Mouse (Mus musculus) frontal cortex, postnatal 10 days (tissue): ENCODE data around the gene Acod1.

Experiments
- DNase-seq, 2 experiments: peaks; one replicate each; pipeline ENCODE4 v3.0.0; 2022; ENCODE audit warnings: low spot score in 2 of 2, mixed read lengths in 1 of 2

Acod1 gene

GRCm38 (mm10) chr14:103046677-103047076 is at the start of gene Acod1:
Gene Acod1, plus strand, starts transcription at chr14:103046977.
- DNase-seq: no peak

GRCm38 (mm10) chr14:103007737-103008136 is 39.0 kb upstream of the Acod1 start:
- no peak for DNase-seq

- DNase-seq: peak in 1 of 2 experiments; percentile 18
Measured at GRCm38 (mm10) chr14:103011782-103012181, 35.0 kb upstream of the Acod1 start.

- peak in 1 of 2 experiments; percentile 58 for DNase-seq
Measured at GRCm38 (mm10) chr14:103012563-103013150, 34.1 kb upstream of the Acod1 start.

- DNase-seq: no peak
Measured at GRCm38 (mm10) chr14:103017009-103017408, 29.8 kb upstream of the Acod1 start.

GRCm38 (mm10) chr14:103020046-103020445 is 26.7 kb upstream of the Acod1 start:
- no peak for DNase-seq

GRCm38 (mm10) chr14:103029203-103029602 is 17.6 kb upstream of the Acod1 start:
- DNase-seq: no peak

GRCm38 (mm10) chr14:103033271-103033823 is 13.4 kb upstream of the Acod1 start:
- no peak for DNase-seq

- no peak for DNase-seq
Measured at GRCm38 (mm10) chr14:103034076-103034475, 12.7 kb upstream of the Acod1 start.

GRCm38 (mm10) chr14:103037016-103037415 is 9.8 kb upstream of the Acod1 start:
- DNase-seq: no peak

GRCm38 (mm10) chr14:103048292-103049086 is 1.7 kb downstream of the Acod1 start:
- no peak for DNase-seq

GRCm38 (mm10) chr14:103051159-103051769 is 4.5 kb downstream of the Acod1 start:
- DNase-seq: peak; percentile 43 to 63

GRCm38 (mm10) chr14:103054731-103055130 is 8.0 kb downstream of the Acod1 start:
- no peak for DNase-seq

GRCm38 (mm10) chr14:103056601-103057000 is 9.8 kb downstream of the Acod1 start:
- DNase-seq: no peak

- no peak for DNase-seq
Measured at GRCm38 (mm10) chr14:103058998-103059397, 12.2 kb downstream of the Acod1 start.

- no peak for DNase-seq
Measured at GRCm38 (mm10) chr14:103059495-103059894, 12.7 kb downstream of the Acod1 start.

GRCm38 (mm10) chr14:103065294-103066167 is 18.8 kb downstream of the Acod1 start:
- peak in 1 of 2 experiments; percentile 54 for DNase-seq

GRCm38 (mm10) chr14:103069465-103069863 is 22.7 kb downstream of the Acod1 start:
- DNase-seq: no peak

- peak; percentile 84 to 86 for DNase-seq
Measured at GRCm38 (mm10) chr14:103069864-103070611, 23.3 kb downstream of the Acod1 start, which contains the start of gene Cln5. Gene Cln5, plus strand, starts transcription at chr14:103070216.

GRCm38 (mm10) chr14:103070790-103071189 is 24.0 kb downstream of the Acod1 start:
- DNase-seq: no peak

GRCm38 (mm10) chr14:103071471-103071870 is 24.7 kb downstream of the Acod1 start:
- no peak for DNase-seq
